Mouse (Mus musculus) urinary bladder, adult 18-20 months (tissue): ENCODE data around the gene Gm37240.
A peak's percentile ranks its signal among the peaks of the same experiment; 100 is the strongest.

Experiments used
- DNase-seq, 2 experiments: peaks; one replicate each; pipeline ENCODE4 v3.0.0; 2022; ENCODE audit warnings: low spot score in 2 of 2, mixed read lengths in 2 of 2

Gm37240 gene

GRCm38 (mm10) chr3:84479293-84480005, 1407.9 kb downstream of the Gm37240 start:
- DNase-seq = peak; percentile 49

- no peak for DNase-seq
Observed at GRCm38 (mm10) chr3:84478896-84479292, 1408.4 kb downstream of the Gm37240 start.

- DNase-seq = no peak
Observed at GRCm38 (mm10) chr3:84478195-84478594, 1409.1 kb downstream of the Gm37240 start.

DNA sequence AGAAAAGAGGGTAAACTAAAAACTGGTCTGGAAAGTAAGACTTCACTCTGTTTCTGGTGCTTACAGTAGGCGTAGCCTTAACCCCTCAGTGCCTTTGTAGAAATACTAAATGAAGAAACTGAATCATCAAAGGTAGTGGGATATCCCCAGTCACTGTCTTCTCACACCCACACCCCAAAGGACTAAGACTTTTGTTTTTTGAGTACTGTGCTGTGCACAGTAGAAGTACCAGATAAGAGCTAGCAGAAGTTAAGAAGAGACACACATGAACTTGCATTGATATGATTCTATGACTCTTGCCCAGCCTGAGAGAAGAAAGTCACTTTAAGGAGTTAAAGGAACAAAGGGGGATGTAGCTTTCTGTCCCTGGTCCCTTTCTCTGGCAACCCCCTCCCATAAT, 1409.8 kb downstream of the Gm37240 start:
- no peak for DNase-seq

- DNase-seq = no peak
Observed at GRCm38 (mm10) chr3:84474981-84475775, 1412.1 kb downstream of the Gm37240 start.

GRCm38 (mm10) chr3:84474398-84474797, 1412.9 kb downstream of the Gm37240 start:
- no peak for DNase-seq

- DNase-seq = no peak
Observed at GRCm38 (mm10) chr3:84472955-84473354, 1414.4 kb downstream of the Gm37240 start.

- no peak for DNase-seq
Observed at GRCm38 (mm10) chr3:84472527-84472926, 1414.8 kb downstream of the Gm37240 start.

GRCm38 (mm10) chr3:84471146-84471545, 1416.2 kb downstream of the Gm37240 start:
- DNase-seq = no peak

- no peak for DNase-seq
Observed at GRCm38 (mm10) chr3:84468111-84468453, 1419.2 kb downstream of the Gm37240 start.

DNA sequence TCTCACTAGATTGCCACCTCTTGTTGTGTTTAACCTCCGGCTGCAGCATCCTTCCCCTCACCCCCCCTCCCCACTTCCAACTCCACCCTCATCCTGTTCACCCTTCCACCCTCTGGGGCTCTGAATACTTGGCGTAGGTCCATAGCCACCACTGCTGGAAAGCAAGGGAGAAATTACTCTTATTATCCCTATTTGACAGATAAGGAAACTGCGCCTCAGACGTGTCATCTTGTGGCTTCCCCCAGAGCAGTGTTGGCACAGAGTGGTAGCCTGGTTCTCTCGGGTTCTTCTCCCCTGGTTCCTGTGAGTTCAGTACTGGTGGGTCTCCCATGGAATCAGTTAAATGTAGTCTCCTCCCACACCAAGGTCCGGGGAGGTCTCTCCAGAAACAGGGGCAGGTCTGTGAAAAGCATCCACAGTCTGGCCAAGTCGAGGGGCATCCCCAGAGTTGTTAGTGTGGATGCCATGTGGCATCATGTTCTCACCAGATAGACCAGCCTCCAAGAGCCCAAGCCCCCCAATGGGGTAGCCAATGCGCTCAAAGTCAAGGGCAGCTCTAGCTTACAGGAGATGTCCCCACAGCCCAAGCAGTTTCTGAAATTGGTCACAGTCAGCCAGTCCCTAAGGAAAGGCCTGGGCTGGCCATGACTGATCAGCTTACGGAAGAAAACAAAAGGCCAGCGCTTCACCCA, 1419.8 kb downstream of the Gm37240 start:
- DNase-seq = no peak

DNA sequence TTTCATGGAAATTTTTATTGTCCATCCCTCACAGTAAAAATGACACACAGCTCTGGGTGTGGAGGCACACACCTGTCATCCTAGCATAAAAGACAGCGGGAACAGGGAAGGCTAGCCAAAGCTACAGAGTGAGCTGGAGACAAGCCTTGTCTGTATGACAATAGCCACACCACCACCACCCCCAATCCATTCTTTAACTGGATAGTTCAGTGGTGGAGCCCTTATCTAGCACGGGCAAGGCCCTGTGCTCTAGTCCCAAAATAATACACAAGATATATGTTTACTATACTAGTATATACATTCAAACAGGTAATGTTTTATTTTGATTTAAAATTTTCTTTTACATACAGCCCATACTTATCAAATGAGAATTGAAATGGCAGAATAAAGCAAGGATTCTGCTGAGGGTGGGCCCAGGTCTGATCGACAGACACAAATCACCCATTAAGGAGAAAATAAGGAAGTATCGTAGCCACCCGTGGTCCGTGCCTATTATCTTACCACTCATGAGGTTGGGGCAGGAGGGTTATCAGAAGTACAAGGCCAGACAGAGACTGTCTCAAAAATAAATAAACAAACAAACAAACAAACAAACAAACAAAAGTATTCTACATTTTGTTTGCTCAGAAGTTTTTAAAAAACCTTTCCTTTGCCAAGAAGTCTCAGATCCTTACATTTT, 1421.4 kb downstream of the Gm37240 start:
- DNase-seq = no peak

DNA sequence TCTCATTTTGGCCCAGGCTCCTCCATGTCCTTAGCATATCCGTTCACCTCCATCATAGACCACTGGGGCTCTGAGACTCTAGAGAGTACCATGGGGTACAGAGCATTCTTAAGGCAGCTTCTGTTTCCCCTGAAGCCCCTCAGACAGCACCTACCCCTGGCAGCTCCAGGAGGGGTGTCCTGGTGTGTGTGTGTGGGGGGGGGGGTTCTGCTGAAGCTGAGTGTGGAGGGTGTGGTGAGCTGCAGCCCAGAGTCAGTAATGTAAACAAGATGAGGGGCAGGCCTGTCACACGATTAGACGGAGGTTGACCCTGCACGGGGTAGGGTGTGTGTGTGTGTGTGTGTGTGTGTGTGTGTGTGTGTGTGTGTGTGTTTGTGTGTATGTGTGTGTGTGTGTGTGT, 1425.6 kb downstream of the Gm37240 start:
- DNase-seq = no peak

DNA sequence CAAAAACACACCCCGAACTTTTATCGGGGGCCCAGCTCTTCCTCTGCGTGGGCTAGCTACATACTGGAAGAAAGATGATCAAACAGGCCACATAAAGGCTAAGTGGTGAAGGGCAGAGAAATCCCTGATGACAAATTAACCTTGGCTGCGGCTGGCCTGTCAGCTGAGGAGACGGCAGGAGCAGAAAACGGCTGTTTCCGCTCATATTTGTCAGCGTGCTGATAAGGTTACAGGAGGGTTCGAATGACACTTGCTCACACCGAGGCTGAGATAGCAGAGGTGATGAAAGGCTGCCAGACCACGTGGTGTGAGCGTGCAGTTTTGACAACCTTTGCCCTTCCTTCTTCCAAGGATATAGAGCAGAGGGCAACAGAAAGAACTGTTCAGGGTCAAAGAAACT, 1426.4 kb downstream of the Gm37240 start:
- no peak for DNase-seq

GRCm38 (mm10) chr3:84460499-84460898, 1426.8 kb downstream of the Gm37240 start:
- DNase-seq = no peak

- no peak for DNase-seq
Observed at GRCm38 (mm10) chr3:84455733-84456417, 1431.4 kb downstream of the Gm37240 start.

- DNase-seq = no peak
Observed at GRCm38 (mm10) chr3:84450651-84451050, 1436.7 kb downstream of the Gm37240 start.

- no peak for DNase-seq
Observed at GRCm38 (mm10) chr3:84449015-84449414, 1438.3 kb downstream of the Gm37240 start.

- no peak for DNase-seq
Observed at GRCm38 (mm10) chr3:84447803-84448202, 1439.5 kb downstream of the Gm37240 start.
